Mouse (Mus musculus) testis, adult 2 months (tissue): Measurements from ENCODE around the gene Cdkn1b.

ENCODE experiments used
- CTCF ChIP-seq: fragments of 200-500 bp; IDR thresholded peaks from 2 replicates; pipeline ENCODE4 v1.5.1; 2012; ENCODE audit warnings: low read depth, mild to moderate bottlenecking, inconsistent platforms, low read length, moderate library complexity; ENCODE audit not compliant: control insufficient read depth, insufficient read depth, insufficient replicate concordance
- POLR2A ChIP-seq: fragments of 200-500 bp; IDR thresholded peaks from 2 replicates; pipeline ENCODE4 v1.6.1; 2012; ENCODE audit warnings: low read depth, mild to moderate bottlenecking, inconsistent platforms, low read length, moderate library complexity; ENCODE audit not compliant: control insufficient read depth

GRCm38 (mm10) chr6:134926338-134926705 is 6.1 kb downstream of the Cdkn1b start:
- TF ChIP-seq CTCF (no peak), POLR2A (no peak)
